Mouse (Mus musculus): ENCODE data around the gene Derl3. TPM values are rescaled to one million over a fixed set of nuclear protein-coding genes. Genes with fewer than 3 reads are reported as not detected.
A peak's percentile ranks its signal among the peaks of the same experiment; 100 is the strongest.

Gene Derl3
- polyA plus RNA-seq, 1 experiment from 2014 or later, result 2.5 TPM

- ATAC-seq, result peak; percentile 89
- H3K9me3 ChIP-seq (replicated peaks), result no peaks in the 10 kb centered on the region
- WGBS (ENCODE audit: insufficient replicate concordance), result under 1% methylated on average over 76 of the region's 76 CpGs
- peak within 1 kb of the TSS; percentile 91 for H3K4me3 ChIP-seq
- H3K27me3 ChIP-seq (replicated peaks), result peaks cover 11% of the 10 kb centered on the region; the same call in 1 of the 2 replicates
- peaks cover 42% of the 10 kb centered on the region for H3K36me3 ChIP-seq
- H3K4me1 ChIP-seq, result peaks cover 48% of the 10 kb centered on the region
- peak within 1 kb of the TSS; percentile 94 for H3K9ac ChIP-seq
- H3K4me2 ChIP-seq, result peak within 1 kb of the TSS; percentile 96
- peak within 1 kb of the TSS; percentile 92 for H3K27ac ChIP-seq
These were observed 28.0 kb downstream of the Derl3 start, which contains the start of gene Smarcb1 for GRCm38 (mm10) chr10:75921026-75921725. Gene Smarcb1 (minus strand): TSS chr10:75921617.

- H3K4me3 ChIP-seq, result peak overlapping the region; percentile 91
- H3K4me1 ChIP-seq, result peaks cover 48% of the 10 kb centered on the region
- H3K9me3 ChIP-seq (replicated peaks), result no peaks in the 10 kb centered on the region
- peak overlapping the region; percentile 96 for H3K4me2 ChIP-seq
- H3K27me3 ChIP-seq (replicated peaks), result peaks cover 19% of the 10 kb centered on the region; the same call in 1 of the 2 replicates
- H3K9ac ChIP-seq, result peak overlapping the region; percentile 94
- WGBS (ENCODE audit: insufficient replicate concordance), result 6% methylated on average over 22 of the region's 22 CpGs
- H3K27ac ChIP-seq, result peak overlapping the region; percentile 92
- ATAC-seq, result peak; percentile 47
- peaks cover 35% of the 10 kb centered on the region for H3K36me3 ChIP-seq
These were observed 28.7 kb downstream of the Derl3 start for GRCm38 (mm10) chr10:75921726-75922560.

GRCm38 (mm10) chr10:75924324-75924723, 31.1 kb downstream of the Derl3 start:
- H3K27ac ChIP-seq, result no peak overlapping the region
- H3K4me1 ChIP-seq, result peaks cover 34% of the 10 kb centered on the region
- H3K9ac ChIP-seq, result no peak overlapping the region
- peaks cover 43% of the 10 kb centered on the region for H3K27me3 ChIP-seq (replicated peaks)
- H3K4me2 ChIP-seq, result no peak overlapping the region
- no peaks in the 10 kb centered on the region for H3K9me3 ChIP-seq (replicated peaks)
- no peak overlapping the region for H3K4me3 ChIP-seq
- WGBS (ENCODE audit: insufficient replicate concordance), result 52% methylated on average over 2 of the region's 2 CpGs
- peaks cover 11% of the 10 kb centered on the region; the same call in 1 of the 2 replicates for H3K36me3 ChIP-seq
- no peak for ATAC-seq

- no peak for ATAC-seq
- Histone ChIP-seq H3K4me3 (no peak overlapping the region), H3K4me1 (peaks cover 30% of the 10 kb centered on the region), H3K9ac (no peak overlapping the region), H3K27ac (no peak overlapping the region), H3K4me2 (no peak overlapping the region), H3K27me3 (replicated peaks) (peaks cover 63% of the 10 kb centered on the region), H3K9me3 (replicated peaks) (no peaks in the 10 kb centered on the region), H3K36me3 (0 out of 2 replicates have a peak, but pooled peaks cover 6% of the 10 kb centered on the region)
- 35% methylated on average over 13 of the region's 13 CpGs for WGBS (ENCODE audit: insufficient replicate concordance)
These were observed 33.2 kb downstream of the Derl3 start for GRCm38 (mm10) chr10:75926396-75926795.

- no peak overlapping the region for H3K4me3 ChIP-seq
- no peaks in the 10 kb centered on the region for H3K9me3 ChIP-seq (replicated peaks)
- H3K27ac ChIP-seq, result no peak overlapping the region
- no peaks in the 10 kb centered on the region for H3K36me3 ChIP-seq
- no peak overlapping the region for H3K4me2 ChIP-seq
- peaks cover 31% of the 10 kb centered on the region for H3K4me1 ChIP-seq
- no peak overlapping the region for H3K9ac ChIP-seq
- peaks cover 89% of the 10 kb centered on the region for H3K27me3 ChIP-seq (replicated peaks)
- WGBS (ENCODE audit: insufficient replicate concordance), result 53% methylated on average over 6 of the region's 6 CpGs
- no peak for ATAC-seq
These were observed 37.1 kb downstream of the Derl3 start for GRCm38 (mm10) chr10:75930304-75930703.

GRCm38 (mm10) chr10:75931311-75931710, 38.1 kb downstream of the Derl3 start:
- H3K4me3 ChIP-seq, result no peak overlapping the region
- H3K4me2 ChIP-seq, result peak overlapping the region; percentile 85
- H3K36me3 ChIP-seq, result no peaks in the 10 kb centered on the region
- H3K9ac ChIP-seq, result no peak overlapping the region
- no peaks in the 10 kb centered on the region for H3K9me3 ChIP-seq (replicated peaks)
- peaks cover 41% of the 10 kb centered on the region for H3K4me1 ChIP-seq
- WGBS (ENCODE audit: insufficient replicate concordance), result 31% methylated on average over 7 of the region's 7 CpGs
- peaks cover 79% of the 10 kb centered on the region for H3K27me3 ChIP-seq (replicated peaks)
- no peak for ATAC-seq
- H3K27ac ChIP-seq, result no peak overlapping the region

GRCm38 (mm10) chr10:75932081-75932678, 39.0 kb downstream of the Derl3 start:
- Histone ChIP-seq H3K36me3 (peaks cover 5% of the 10 kb centered on the region), H3K27me3 (replicated peaks) (peaks cover 71% of the 10 kb centered on the region), H3K4me3 (peak overlapping the region; percentile 57), H3K9ac (peak overlapping the region; percentile 65), H3K4me2 (peak overlapping the region; percentile 85), H3K27ac (no peak overlapping the region), H3K9me3 (replicated peaks) (no peaks in the 10 kb centered on the region), H3K4me1 (peaks cover 50% of the 10 kb centered on the region)
- whole genome bisulfite sequencing (ENCODE audit: insufficient replicate concordance), result 2% methylated on average over 44 of the region's 44 CpGs
- ATAC-seq, result peak; percentile 20; the same call in 1 of the 2 replicates

GRCm38 (mm10) chr10:75932891-75933290, 39.7 kb downstream of the Derl3 start, which contains the start of gene Chchd10:
Gene Chchd10 (plus strand): TSS chr10:75933130.
- no peak for ATAC-seq
- Histone ChIP-seq H3K4me1 (peaks cover 57% of the 10 kb centered on the region), H3K9ac (peak within 1 kb of the TSS; percentile 65), H3K4me3 (peak within 1 kb of the TSS; percentile 57), H3K36me3 (peaks cover 13% of the 10 kb centered on the region), H3K27ac (no peak within 1 kb of the TSS), H3K9me3 (replicated peaks) (no peaks in the 10 kb centered on the region), H3K4me2 (peak within 1 kb of the TSS; percentile 85), H3K27me3 (replicated peaks) (peaks cover 64% of the 10 kb centered on the region)
- WGBS (ENCODE audit: insufficient replicate concordance), result 36% methylated on average over 6 of the region's 6 CpGs

GRCm38 (mm10) chr10:75934991-75935390, 41.8 kb downstream of the Derl3 start:
- Histone ChIP-seq H3K36me3 (peaks cover 15% of the 10 kb centered on the region), H3K4me1 (peaks cover 75% of the 10 kb centered on the region), H3K27me3 (replicated peaks) (peaks cover 43% of the 10 kb centered on the region), H3K4me3 (peak overlapping the region; percentile 75), H3K27ac (no peak overlapping the region), H3K9me3 (replicated peaks) (no peaks in the 10 kb centered on the region), H3K9ac (peak overlapping the region; percentile 83; the same call in 1 of the 2 replicates), H3K4me2 (peak overlapping the region; percentile 94)
- 61% methylated on average over 1 of the region's 1 CpGs for WGBS (ENCODE audit: insufficient replicate concordance)
- no peak for ATAC-seq

GRCm38 (mm10) chr10:75935680-75936541, 42.7 kb downstream of the Derl3 start, which contains the start of gene Mmp11:
Gene Mmp11 (minus strand): TSS chr10:75936496.
- peaks cover 33% of the 10 kb centered on the region for H3K27me3 ChIP-seq (replicated peaks)
- WGBS (ENCODE audit: insufficient replicate concordance), result 2% methylated on average over 51 of the region's 51 CpGs
- no peaks in the 10 kb centered on the region for H3K9me3 ChIP-seq (replicated peaks)
- peak; percentile 78 for ATAC-seq
- peaks cover 15% of the 10 kb centered on the region for H3K36me3 ChIP-seq
- peak within 1 kb of the TSS; percentile 83 for H3K9ac ChIP-seq
- peak within 1 kb of the TSS; percentile 94 for H3K4me2 ChIP-seq
- peak within 1 kb of the TSS; percentile 95 for H3K27ac ChIP-seq
- peaks cover 78% of the 10 kb centered on the region for H3K4me1 ChIP-seq
- peak within 1 kb of the TSS; percentile 75 for H3K4me3 ChIP-seq
